8 mouse cellular contexts compared by ENCODE assay signal in genomic region chr19:6942249-6942691, GRCm38 (mm10). TPM values are rescaled to one million over a fixed set of nuclear protein-coding genes. Genes with fewer than 3 reads are reported as not detected.
A peak's percentile ranks its signal among the peaks of the same experiment; 100 is the strongest.
DNase-seq lines count a peak whose midpoint lies in the region; ATAC-seq and TF ChIP-seq lines count a peak whose summit lies in the region.

Gpr137 (minus strand) TSS chr19:6942480.

- H3K4me3 ChIP-seq in MEL (ENCODE audit: control insufficient read depth in 1 of 2, insufficient read depth in 1 of 2, low read depth in 2 of 2, low read length in 2 of 2), result peak within 1 kb of the TSS; percentile 72 to 78
- H3K4me3 ChIP-seq in cerebellum, adult 2 months (replicated peaks; ENCODE audit: insufficient read depth, low read depth, low read length), result peak within 1 kb of the TSS; percentile 83
- H3K4me3 ChIP-seq in lung, postnatal 0 days (ENCODE audit: low read depth, low read length), result peak within 1 kb of the TSS; percentile 84

- 1% methylated on average over 27 of the region's 27 CpGs for WGBS in cerebellum, adult 2 months
- WGBS in lung, postnatal 0 days, result under 1% methylated on average over 27 of the region's 27 CpGs

- TF ChIP-seq EP300 in MEL (IDR thresholded peaks at IDR 0.05; ENCODE audit: low read depth in 1 of 2, low read length in 2 of 2), result no peak
- no peak for TF ChIP-seq EP300 in lung, postnatal 0 days (IDR thresholded peaks at IDR 0.05)

- peaks cover 8% of the 10 kb centered on the region; the same call in 1 of the 2 replicates for H3K79me2 ChIP-seq in MEL (ENCODE audit: control insufficient read depth, insufficient read depth, low read length, poor library complexity)

- peak; percentile 36 to 88; a peak in 2 of 4 replicates for TF ChIP-seq POLR2A in MEL (IDR thresholded peaks at IDR 0.05; ENCODE audit: control insufficient read depth in 1 of 2, insufficient read depth in 1 of 2, low read depth in 1 of 2, low read length in 2 of 2, poor library complexity in 1 of 2)
- TF ChIP-seq POLR2A in cerebellum, adult 2 months (IDR thresholded peaks at IDR 0.05; ENCODE audit: borderline replicate concordance, insufficient read depth, low read length), result peak; percentile 66

- H3K4me1 ChIP-seq in MEL (ENCODE audit: control insufficient read depth in 1 of 2, insufficient read depth in 2 of 2, low read length in 2 of 2), result peaks cover 0 to 10% of the 10 kb centered on the region in 2 experiments; a peak in 2 of 4 replicates
- H3K4me1 ChIP-seq in cerebellum, adult 2 months (ENCODE audit: control insufficient read depth, insufficient read depth, low read length), result peaks cover 29% of the 10 kb centered on the region
- H3K4me1 ChIP-seq in lung, postnatal 0 days (ENCODE audit: insufficient read depth, low read depth, low read length), result peaks cover 4% of the 10 kb centered on the region

- H3K4me2 ChIP-seq in lung, postnatal 0 days (replicated peaks; ENCODE audit: low read depth, low read length), result peak within 1 kb of the TSS; percentile 92

- peaks cover 0 to 2% of the 10 kb centered on the region in 2 experiments; a peak in 1 of 4 replicates for H3K36me3 ChIP-seq in MEL (ENCODE audit: control insufficient read depth in 1 of 2, insufficient read depth in 2 of 2, low read length in 2 of 2)
- H3K36me3 ChIP-seq in lung, postnatal 0 days (ENCODE audit: insufficient read depth, low read length), result no peaks in the 10 kb centered on the region

- peak within 1 kb of the TSS; percentile 92 for H3K9ac ChIP-seq in MEL (ENCODE audit: control insufficient read depth, low read depth, low read length, poor library complexity, severe bottlenecking)
- peak within 1 kb of the TSS; percentile 61 for H3K9ac ChIP-seq in lung, postnatal 0 days (replicated peaks; ENCODE audit: low read depth)

- TF ChIP-seq RAD21 in MEL (IDR thresholded peaks at IDR 0.05; ENCODE audit: low read depth, low read length), result no peak

- TF ChIP-seq CTCF in MEL (IDR thresholded peaks at IDR 0.05 in 2 of 3, conservative IDR thresholded peaks at IDR 0.05 in 1 of 3; ENCODE audit: control insufficient read depth in 1 of 3, insufficient read depth in 1 of 3, low read depth in 2 of 3, low read length in 3 of 3, poor library complexity in 1 of 3, severe bottlenecking in 1 of 3), result no peak
- no peak for TF ChIP-seq CTCF in cerebellum, adult 2 months (IDR thresholded peaks at IDR 0.05; ENCODE audit: borderline replicate concordance, insufficient read depth, low read depth, low read length)
- no peak; the same call in 1 of the 2 replicates for TF ChIP-seq CTCF in lung, postnatal 0 days (IDR thresholded peaks at IDR 0.05)

- ATAC-seq in hematopoietic stem cell, adult 5-6 weeks (replicated peaks in 1 of 2; ENCODE audit: insufficient read depth in 1 of 2, low FRiP score in 2 of 2, low TSS enrichment in 1 of 2, low read depth in 1 of 2, poor library complexity in 2 of 2, severe bottlenecking in 2 of 2), result peak; percentile 82 to 84
- peak; percentile 93 for ATAC-seq in lung, postnatal 0 days

- DNase-seq in MEL (ENCODE audit: low read depth, low spot score), result peak; percentile 96
- peak; percentile 94 to 96 for DNase-seq in cerebellum, adult 2 months
- DNase-seq in forelimb bud, embryonic 11.5 days (ENCODE audit: low read depth, low spot score), result peak; percentile 82
- peak; percentile 96 for DNase-seq in layer of hippocampus, adult 9-11 months
- DNase-seq in lung, postnatal 0 days (ENCODE audit: low spot score), result peak; percentile 97
- peak; percentile 91 for DNase-seq in ovary, postnatal 14 days (ENCODE audit: low spot score)
- peak; percentile 96 for DNase-seq in thymus, postnatal 14 days

- no peaks in the 10 kb centered on the region for H3K27me3 ChIP-seq in MEL (ENCODE audit: control insufficient read depth in 1 of 2, insufficient read depth in 2 of 2, low read length in 2 of 2)
- H3K27me3 ChIP-seq in cerebellum, adult 2 months (ENCODE audit: control insufficient read depth, insufficient read depth, low read length), result no peaks in the 10 kb centered on the region
- H3K27me3 ChIP-seq in lung, postnatal 0 days (replicated peaks; ENCODE audit: insufficient read depth, low read length), result no peaks in the 10 kb centered on the region

- H3K9me3 ChIP-seq in MEL (replicated peaks; ENCODE audit: insufficient read depth, low read length), result no peaks in the 10 kb centered on the region
- H3K9me3 ChIP-seq in lung, postnatal 0 days (ENCODE audit: low read length), result no peaks in the 10 kb centered on the region

- peak within 1 kb of the TSS; percentile 75 for H3K27ac ChIP-seq in MEL (ENCODE audit: control insufficient read depth, low read depth, low read length)
- peak within 1 kb of the TSS; percentile 67 for H3K27ac ChIP-seq in cerebellum, adult 2 months (ENCODE audit: insufficient read depth, low read length)
- H3K27ac ChIP-seq in lung, postnatal 0 days (ENCODE audit: low read length), result peak within 1 kb of the TSS; percentile 93

TF ChIP-seq in MEL, 35 proteins besides CTCF, POLR2A, EP300 and RAD21:
- TF ChIP-seq TCF12 (IDR thresholded peaks at IDR 0.05; ENCODE audit: low read depth, low read length) (peak; percentile 39; the same call in 1 of the 2 replicates), MAX (IDR thresholded peaks at IDR 0.05; ENCODE audit: low read length) (no peak; the same call in 1 of the 2 replicates), E2F4 (IDR thresholded peaks at IDR 0.05; ENCODE audit: borderline replicate concordance, low read depth, low read length) (no peak), POLR2AphosphoS5 (IDR thresholded peaks at IDR 0.05; ENCODE audit: borderline replicate concordance, low read depth, low read length) (no peak), SIN3A (IDR thresholded peaks at IDR 0.05; ENCODE audit: low read length) (peak; percentile 64), ZC3H11A (IDR thresholded peaks at IDR 0.05; ENCODE audit: low read depth, low read length) (no peak), TBP (IDR thresholded peaks at IDR 0.05; ENCODE audit: low read depth, low read length) (no peak; the same call in 1 of the 2 replicates), USF1 (IDR thresholded peaks at IDR 0.05; ENCODE audit: low read depth, low read length) (no peak), KAT2A (conservative IDR thresholded peaks at IDR 0.05; ENCODE audit: low read depth, low read length) (no peak), USF2 (IDR thresholded peaks at IDR 0.05; ENCODE audit: borderline replicate concordance in 1 of 2, insufficient read depth in 1 of 2, low read depth in 1 of 2, low read length in 2 of 2) (no peak), GABPA (IDR thresholded peaks at IDR 0.05; ENCODE audit: low read depth, low read length) (no peak), ZKSCAN1 (IDR thresholded peaks at IDR 0.05; ENCODE audit: low read depth, low read length) (no peak), CHD2 (IDR thresholded peaks at IDR 0.05; ENCODE audit: low read length) (no peak), GATA1 (IDR thresholded peaks at IDR 0.05; ENCODE audit: low read depth, low read length) (no peak), ZMIZ1 (IDR thresholded peaks at IDR 0.05; ENCODE audit: low read depth, low read length) (peak; percentile 75), TAL1 (IDR thresholded peaks at IDR 0.05; ENCODE audit: low read length) (no peak), SMC3 (IDR thresholded peaks at IDR 0.05; ENCODE audit: low read depth, low read length) (no peak), MYC (IDR thresholded peaks at IDR 0.05; ENCODE audit: low read depth, low read length) (no peak), JUND (IDR thresholded peaks at IDR 0.05; ENCODE audit: low read depth, low read length) (no peak), NRF1 (IDR thresholded peaks at IDR 0.05; ENCODE audit: insufficient read depth, low read depth, low read length, poor library complexity, severe bottlenecking) (peak; percentile 27; the same call in 1 of the 2 replicates), UBTF (IDR thresholded peaks at IDR 0.05; ENCODE audit: borderline replicate concordance, insufficient read depth, low read depth, low read length) (no peak), BHLHE40 (IDR thresholded peaks at IDR 0.05; ENCODE audit: borderline replicate concordance, low read depth, low read length) (no peak), HCFC1 (IDR thresholded peaks at IDR 0.05; ENCODE audit: low read depth, low read length) (peak; percentile 72), MAZ (IDR thresholded peaks at IDR 0.05; ENCODE audit: low read depth, low read length) (no peak; the same call in 1 of the 2 replicates), NELFE (IDR thresholded peaks at IDR 0.05; ENCODE audit: low read depth, low read length) (peak; percentile 77), POLR2AphosphoS2 (IDR thresholded peaks at IDR 0.05; ENCODE audit: low read length) (peak; percentile 90), ETS1 (IDR thresholded peaks at IDR 0.05; ENCODE audit: low read depth, low read length) (0 out of 2 replicates have a peak, but pooled peaks have one; percentile 3), MEF2A (IDR thresholded peaks at IDR 0.05; ENCODE audit: extremely low read depth, insufficient replicate concordance, low read depth, low read length, poor library complexity, severe bottlenecking) (no peak), MYB (IDR thresholded peaks at IDR 0.05; ENCODE audit: low read depth, low read length) (no peak), MXI1 (IDR thresholded peaks at IDR 0.05; ENCODE audit: low read depth, low read length) (0 out of 2 replicates have a peak, but pooled peaks have one; percentile 60), RCOR1 (IDR thresholded peaks at IDR 0.05; ENCODE audit: low read depth, low read length) (no peak), MAFK (IDR thresholded peaks at IDR 0.05; ENCODE audit: borderline replicate concordance, low read depth, low read length) (no peak), ZNF384 (IDR thresholded peaks at IDR 0.05; ENCODE audit: low read depth, low read length) (no peak), CHD1 (IDR thresholded peaks at IDR 0.05; ENCODE audit: low read depth, low read length) (no peak), ELF1 (IDR thresholded peaks at IDR 0.05; ENCODE audit: low read depth, low read length) (no peak; the same call in 1 of the 2 replicates)

RNA-seq across cellular contexts. Expression of gene Gpr137, which starts in this region (rescaled TPM):
- 21.3 and 27.1 TPM in 2 replicates for total RNA-seq in MEL (2012; rRNA removed)
- polyA plus RNA-seq in MEL (2012; ENCODE audit: insufficient read depth in 1 of 2, insufficient read length in 2 of 2, low read depth in 1 of 2, low replicate concordance in 2 of 2, missing spikeins in 1 of 2), result 10 to 100 TPM in 1 of 2 experiments, not detected in 1; 35.3 TPM
- 125 and 127 TPM in 2 replicates for polyA plus RNA-seq in cerebellum, adult 2 months (2012; rRNA removed)
- 19.5 and 20.3 TPM in 2 replicates for total RNA-seq in hematopoietic stem cell, adult 5-6 weeks (2017)
- polyA plus RNA-seq in lung, postnatal 0 days (2015; fragmentation: Nextera tagmentation; extraction: Ambion mirVana), result 33.5 and 35.9 TPM in 2 replicates

Comparison
In these comparisons a context has a peak if more than half of its experiments do, and no peak if none do; other contexts are left out.
1. Peak in every context shown above with its lines: DNase-seq, ATAC-seq, H3K4me3 ChIP-seq and H3K27ac ChIP-seq.